Mouse (Mus musculus) CD4-positive naive resting alpha-beta T cell, adult 57 days (primary cell): Measurements from ENCODE around the gene Dyrk3. TPM values are rescaled to one million over a fixed set of nuclear protein-coding genes. Genes with fewer than 3 reads are reported as not detected.

Experiments
- total RNA-seq: library from RNA; stranded (reverse); gene quantifications from one replicate; pipeline ENCODE4 v1.2.4, GENCODE M21; 2023

The Dyrk3 gene
- total RNA-seq: 0.80 TPM

DNA sequence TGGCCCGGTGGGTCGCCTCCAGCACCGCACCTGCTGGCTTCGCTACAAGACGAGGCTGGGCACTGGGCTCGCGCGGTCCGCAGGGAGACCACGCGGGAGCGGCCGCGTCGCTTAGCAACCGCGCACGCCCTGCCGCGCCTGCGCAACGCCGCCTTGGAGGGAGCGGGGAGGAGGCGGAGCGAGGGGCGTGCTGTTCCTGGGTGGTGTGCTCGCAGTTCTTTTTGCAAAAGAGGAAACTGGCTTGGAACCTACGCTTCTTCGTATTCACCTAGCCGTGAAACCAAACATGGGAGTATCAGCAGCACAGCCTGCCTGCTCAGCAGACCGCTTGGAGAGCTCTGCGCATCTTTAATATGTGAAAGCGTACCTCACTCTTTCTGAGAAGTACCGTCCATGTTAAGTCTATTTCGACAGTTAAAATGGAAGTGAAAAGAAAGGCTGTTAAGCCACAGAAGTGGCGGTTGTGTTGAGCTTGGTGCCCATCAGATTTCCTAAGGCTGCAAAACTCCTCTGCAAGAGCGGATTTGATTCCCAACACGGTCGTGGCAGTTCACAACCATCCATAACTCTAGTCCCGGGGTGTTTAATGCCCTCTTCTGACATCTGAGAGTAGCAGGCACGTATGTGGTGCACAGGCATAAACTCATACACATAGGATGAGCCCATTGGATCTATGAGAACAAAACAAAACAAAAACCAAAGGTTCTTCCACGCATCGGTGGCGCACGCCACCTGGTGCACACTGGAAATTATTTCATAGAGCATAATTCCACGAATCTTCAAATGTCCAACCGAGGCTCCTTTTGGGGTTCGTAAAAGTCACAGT is at the start of gene Dyrk3:
Gene Dyrk3 (minus strand): TSS at position 150 of the 826 bp plus-strand sequence.

DNA sequence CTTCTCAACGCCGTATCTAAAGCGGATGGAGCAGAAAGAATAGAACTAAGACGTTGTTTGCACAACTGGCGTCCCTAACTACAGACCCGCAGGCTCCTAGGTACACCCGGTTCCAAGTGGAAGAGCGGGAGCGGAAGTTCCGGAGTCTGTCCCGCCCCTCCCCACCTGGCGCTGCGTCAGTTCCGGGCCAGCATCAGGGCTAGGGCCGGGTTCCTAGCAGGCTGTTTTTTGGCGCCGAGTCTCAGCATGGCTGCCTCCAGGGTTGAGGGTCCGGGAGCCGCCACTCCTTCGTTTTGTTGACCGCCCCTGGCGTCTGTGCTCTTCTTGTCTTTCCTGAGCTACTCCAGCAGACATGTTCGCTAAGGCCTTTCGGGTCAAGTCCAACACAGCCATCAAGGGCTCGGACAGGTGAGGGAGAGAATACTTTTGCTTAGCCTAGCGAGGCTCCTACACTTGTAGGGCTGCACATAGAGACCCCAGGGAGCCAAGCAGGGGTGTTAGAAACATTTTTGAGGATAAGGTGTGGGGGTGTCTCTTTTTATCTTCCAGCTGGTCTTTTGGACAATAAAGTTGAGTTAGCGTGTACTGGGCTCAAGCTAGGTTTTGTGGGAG is 15.0 kb upstream of the Dyrk3 start, which contains the start of gene Eif2d:
Gene Eif2d (plus strand): TSS at position 164 of the 612 bp plus-strand sequence.

DNA sequence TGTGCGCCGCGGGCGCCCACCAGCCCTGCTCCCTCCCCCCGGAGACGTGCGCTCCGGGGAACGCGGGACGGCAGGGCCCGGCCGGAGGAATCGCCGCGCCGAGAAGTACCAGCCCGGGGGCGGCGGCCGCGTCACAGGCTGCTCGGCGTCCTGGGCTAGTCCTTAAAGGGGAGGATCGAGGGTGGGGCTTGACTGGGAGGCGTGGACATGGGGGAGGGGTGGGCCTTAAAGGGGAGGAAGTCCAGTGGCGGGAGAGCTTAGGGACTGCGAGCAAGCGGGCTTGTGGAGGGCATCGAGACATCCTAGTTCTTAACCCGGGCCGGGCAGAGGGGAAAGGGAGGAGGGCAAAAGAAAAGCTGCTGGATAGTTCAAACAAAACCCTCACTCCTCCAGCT is 40.4 kb downstream of the Dyrk3 start, which contains the start of gene Mapkapk2:
Gene Mapkapk2 (minus strand): TSS at position 127 of the 395 bp plus-strand sequence.

Other genes with a start within 250 kb of the Dyrk3 start
- gene Il20, start 226.9 kb downstream of the Dyrk3 start, total RNA-seq: not detected
- not detected for gene Il19, start 198.2 kb downstream of the Dyrk3 start, total RNA-seq
- 1.6 TPM for gene Il10, start 118.5 kb downstream of the Dyrk3 start, total RNA-seq
- gene Mapkapk2, start 40.5 kb downstream of the Dyrk3 start, total RNA-seq: 62.8 TPM
- gene Eif2d, start 14.8 kb upstream of the Dyrk3 start, total RNA-seq: 35.2 TPM
- 179 TPM for gene Rassf5, start 106.9 kb upstream of the Dyrk3 start, total RNA-seq
- 332 TPM for gene Ikbke, start 141.3 kb upstream of the Dyrk3 start, total RNA-seq